Mouse (Mus musculus) heart, adult 11 months (tissue): ENCODE measurements around the gene Epha2.

ENCODE experiments used
- DNase-seq: peaks from one replicate; pipeline ENCODE4 v3.0.0; 2022

The Epha2 gene

DNA sequence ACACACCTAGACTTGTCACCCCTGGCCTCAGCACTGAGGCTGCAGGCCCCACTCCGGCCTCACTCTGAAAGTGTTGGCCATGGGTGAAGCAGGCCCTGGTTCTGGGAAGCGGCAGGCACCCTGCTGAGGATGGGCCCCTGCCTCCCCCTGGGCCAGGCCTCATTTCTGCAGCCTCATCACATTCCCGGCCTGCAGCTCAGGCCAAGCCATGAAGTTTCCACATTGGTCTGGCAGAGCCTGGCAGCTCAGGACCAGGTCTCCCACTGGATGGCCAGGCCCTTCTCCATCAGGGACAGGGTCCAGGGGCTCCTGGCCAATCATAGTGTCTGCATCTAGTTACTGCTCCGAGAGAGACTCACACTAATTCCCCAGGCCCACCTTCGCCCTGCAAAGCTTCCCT lies 33.7 kb downstream of the Epha2 start:
- DNase-seq: no peak

DNA sequence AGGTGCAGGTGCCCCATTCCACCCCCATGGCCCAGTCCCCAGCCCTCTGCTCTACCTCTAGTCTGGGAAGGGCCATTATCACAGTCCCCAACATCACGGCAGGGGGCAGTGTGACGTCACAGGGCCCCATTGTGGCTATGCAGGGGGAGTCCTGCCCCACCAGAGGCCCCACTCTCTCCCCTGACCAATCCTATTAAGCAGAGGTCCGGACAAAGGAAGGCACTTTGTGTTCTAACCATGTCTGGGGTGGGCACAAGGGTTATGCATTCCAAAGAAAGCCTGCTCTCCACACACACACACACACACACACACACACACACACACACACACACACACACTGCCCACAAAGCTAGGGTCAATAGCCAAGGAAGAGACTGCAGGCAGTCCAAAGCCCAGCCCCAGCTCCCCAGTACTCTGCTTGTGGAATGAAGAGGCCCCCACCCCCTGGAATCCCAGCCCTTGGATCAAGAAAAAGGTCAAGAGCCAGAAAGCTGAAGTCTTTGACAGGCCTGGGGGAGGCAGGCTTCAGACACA lies 34.3 kb downstream of the Epha2 start:
- no peak for DNase-seq

DNA sequence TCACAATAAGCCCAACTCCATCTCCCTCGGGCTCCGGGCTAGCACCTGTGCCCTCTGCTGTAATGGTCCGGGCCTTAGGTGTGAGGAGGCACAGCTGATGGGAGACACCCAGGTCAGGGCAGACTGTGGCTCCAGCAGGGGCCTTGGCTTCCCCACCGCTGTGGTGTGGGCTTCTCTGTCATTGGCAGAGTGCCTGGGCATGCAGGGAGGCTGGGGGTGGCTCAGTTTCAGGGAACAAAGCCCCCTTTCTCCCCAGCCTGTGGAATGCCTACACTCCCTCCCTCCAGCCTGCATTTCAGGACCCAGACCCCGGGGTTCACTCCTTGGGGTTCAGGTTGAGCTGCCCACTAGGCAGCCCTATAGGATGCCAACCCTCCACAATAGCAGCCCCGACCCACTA lies 35.2 kb downstream of the Epha2 start:
- DNase-seq: no peak

DNA sequence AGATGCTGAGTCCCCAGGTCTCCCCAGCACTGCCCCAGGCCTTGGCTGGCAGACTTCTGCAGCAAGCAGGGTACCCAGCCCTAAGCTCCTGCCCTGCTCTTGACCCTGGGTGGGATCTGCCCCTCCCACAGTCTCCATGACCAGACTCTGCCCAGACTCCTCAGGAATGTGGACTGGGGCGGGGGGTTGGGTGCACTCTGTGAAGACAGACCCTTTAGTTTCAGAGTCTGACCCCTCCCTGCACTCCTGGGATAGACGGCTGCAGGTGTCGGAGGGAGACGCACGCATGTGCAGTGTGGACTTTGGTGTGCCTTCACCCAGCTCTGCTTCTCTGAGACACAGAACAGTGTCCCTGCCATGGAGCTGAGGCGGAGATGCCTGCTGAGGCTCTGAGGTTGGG lies 36.9 kb downstream of the Epha2 start:
- DNase-seq: no peak

DNA sequence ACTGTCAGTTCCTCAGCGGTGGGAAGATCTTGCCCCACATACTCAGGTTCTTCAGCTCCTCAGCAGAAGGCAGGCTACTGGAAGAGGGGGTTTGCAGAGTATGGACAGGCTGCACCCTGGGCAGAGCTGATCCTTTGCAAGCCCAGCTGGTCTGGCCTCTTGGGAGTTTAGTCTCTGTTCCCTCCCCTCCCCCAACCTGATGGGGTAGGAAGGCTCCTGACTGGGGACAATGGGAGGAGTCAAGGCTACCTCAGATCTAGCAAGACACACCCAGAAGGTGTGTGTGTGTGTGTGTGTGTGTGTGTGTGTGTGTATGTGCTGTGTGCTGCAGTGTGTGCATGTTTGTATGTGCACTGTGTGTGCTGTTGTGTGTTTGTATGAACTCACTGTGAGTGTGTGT lies 37.8 kb downstream of the Epha2 start:
- DNase-seq: no peak

DNA sequence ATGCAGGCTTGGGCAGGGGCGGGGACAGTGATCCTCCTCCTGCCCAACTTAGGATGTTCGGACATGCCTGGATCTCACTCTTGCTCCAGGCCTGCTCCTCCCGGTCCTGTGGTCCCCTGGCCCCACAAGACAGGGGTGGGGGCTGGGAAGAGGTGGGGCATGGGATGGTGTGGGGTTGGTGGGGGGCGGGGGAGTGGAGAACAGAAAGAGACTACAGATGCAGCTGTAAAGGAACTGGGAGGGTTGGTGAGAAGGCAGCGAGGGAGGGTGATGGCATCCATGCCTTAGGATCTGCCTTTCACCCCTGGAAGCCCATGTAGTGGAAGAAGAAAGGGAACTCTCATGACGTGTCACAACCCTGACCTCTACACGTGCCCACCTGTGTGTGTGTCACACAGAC lies 40.4 kb downstream of the Epha2 start:
- no peak for DNase-seq

DNA sequence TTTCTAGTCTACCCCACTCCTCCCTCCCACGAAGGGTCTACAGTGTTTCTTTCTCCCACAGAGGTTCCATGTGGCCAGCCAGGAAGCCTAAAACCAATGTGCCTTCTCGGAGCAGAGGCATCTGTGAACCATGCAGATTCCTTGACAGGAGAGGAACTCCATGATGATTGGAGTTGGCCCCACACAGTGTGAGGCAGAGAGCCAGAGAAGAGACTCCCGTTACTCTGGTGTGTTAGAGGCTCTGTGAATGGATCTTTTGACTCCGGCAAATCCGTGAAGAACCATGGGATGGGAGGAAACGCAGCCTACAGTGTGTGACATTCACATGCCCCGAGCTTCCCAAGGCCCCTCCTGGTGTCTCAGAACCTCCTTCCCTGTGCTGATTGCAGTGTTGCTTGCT lies 42.5 kb downstream of the Epha2 start:
- no peak for DNase-seq

DNA sequence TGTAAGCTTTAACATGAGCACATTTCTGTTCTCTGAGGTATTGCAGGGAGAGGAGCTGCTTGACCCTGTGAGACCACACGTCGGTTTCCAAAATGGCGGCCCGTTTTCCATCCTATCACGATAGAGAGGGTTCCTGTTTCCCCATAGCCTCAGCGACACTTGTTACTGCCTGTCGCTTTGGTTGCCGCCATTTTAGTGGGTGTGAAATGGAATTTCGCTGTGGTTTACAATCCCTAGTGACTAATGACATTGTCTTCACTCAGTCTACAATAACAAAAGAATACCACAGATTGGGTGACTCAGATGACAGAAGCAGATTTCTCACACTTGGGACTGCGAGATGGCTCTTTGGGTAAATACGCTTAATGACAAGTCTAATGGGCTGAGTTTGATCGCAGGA lies 44.2 kb downstream of the Epha2 start:
- DNase-seq: no peak

DNA sequence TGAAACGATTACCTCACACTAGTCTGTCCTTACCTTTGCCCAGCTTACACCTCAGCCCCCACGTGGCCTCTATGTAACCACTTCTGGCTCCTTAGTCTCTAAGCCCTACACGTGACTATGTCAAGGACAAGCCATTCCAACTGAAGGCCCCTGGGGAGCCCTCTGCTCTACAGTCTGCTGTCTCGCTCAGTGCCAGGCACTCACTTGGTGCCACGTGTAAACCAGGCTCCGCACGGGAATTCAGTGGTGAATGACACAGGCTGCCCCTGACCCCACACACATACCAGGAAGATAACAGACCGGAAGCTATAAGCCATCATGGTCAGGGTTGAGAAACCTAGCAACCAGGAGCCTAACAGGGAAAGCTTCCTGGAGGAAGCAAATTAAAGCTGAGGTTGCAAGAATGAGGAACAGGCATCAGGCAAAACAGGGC lies 46.3 kb downstream of the Epha2 start:
- DNase-seq: no peak

DNA sequence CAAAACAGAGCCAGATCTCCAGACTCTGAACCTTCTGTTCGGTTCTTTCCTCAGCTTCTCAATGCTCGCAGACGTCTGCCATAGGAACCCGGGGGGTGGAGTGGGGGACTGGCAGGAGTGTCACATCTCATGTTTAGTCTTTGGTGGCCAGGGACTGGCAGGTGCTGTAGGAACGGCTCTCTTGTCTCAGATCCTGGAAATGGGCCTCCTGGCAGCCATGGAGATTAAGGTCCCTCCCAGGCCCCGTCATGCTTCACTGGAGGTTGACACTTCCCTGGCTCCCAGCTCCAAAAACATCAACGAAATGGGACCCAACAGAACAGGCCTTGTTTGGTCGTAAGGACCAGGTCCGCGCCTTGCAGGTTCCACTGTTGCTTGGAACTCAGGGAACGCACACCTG lies 47.6 kb downstream of the Epha2 start:
- DNase-seq: no peak

DNA sequence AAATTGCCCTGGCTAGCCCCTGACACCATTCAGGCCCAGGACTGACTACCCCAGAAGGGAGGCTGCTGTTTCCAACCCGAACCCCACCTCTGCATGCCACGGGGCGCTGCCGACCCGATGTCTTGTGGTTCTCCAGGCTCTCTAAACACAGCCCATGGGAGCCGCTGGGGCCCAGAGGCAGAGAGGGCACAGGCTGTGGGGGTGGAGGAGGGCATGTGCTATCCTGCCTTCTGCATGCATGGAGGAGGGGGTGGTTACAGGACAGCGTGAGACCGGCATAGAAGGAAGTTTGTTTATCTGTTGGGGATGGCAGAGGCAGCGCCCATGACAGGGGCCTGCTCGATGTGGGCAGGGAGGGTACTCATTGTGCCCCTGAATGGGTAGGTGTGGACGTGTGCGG lies 49.0 kb downstream of the Epha2 start:
- no peak for DNase-seq

DNA sequence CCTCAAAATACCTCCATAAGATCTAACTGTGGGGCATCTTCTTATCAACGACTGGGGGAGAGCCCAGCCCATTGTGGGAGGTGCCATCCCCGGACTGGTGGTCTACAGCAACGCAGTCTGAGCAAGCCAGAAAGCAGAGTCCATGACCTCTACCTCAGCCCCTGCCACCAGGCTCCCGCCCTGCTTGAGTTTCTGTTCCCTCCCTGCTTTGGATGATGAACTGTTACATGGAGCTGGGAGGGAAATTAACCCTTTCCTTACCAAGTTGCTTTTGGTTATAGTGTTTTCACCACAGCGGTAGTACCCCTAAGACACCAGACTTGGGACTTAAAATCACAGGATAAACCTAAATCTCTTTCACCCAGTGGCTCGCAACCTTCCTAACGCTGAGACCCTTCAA lies 50.9 kb downstream of the Epha2 start:
- no peak for DNase-seq

DNA sequence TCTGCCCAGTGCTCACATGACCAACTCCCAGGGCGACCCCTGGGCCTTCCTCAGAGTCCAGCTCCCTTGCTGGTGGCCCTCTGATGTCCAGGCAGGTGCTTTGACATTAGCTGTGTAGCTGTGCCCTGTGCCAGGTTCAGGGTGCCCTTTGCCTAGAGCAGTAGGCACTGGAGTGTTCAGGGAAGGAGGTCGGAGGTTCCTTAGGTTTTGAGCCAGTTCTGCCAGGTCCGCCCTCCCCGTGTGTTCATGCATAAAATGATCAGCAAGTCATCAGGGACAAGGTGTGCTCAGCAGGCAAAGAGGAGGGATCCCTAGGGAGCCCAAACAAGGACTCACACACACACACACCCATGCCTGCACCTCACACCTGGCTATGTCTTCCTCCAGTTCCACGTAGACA lies 51.9 kb downstream of the Epha2 start:
- DNase-seq: no peak

DNA sequence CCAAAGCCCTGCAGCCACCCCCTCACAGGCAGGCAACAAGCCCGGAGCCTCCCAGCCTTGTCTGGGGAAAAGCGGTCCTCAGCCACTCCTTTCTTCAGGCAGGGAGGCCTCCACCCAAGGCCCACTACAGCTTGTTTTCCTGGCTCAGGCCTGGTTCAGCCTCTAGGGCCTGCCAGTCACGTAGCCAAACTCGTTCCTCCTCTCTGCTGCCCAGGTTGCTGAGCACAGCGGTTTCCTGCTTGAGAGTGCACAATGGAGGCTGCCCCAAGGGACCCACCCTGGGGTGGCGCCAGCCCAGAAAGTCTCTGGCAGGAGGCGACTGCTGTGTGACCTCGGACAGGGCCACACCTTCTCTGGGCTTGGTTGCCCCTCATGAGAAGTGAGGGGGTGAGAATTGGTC lies 52.8 kb downstream of the Epha2 start:
- peak; percentile 98 for DNase-seq

DNA sequence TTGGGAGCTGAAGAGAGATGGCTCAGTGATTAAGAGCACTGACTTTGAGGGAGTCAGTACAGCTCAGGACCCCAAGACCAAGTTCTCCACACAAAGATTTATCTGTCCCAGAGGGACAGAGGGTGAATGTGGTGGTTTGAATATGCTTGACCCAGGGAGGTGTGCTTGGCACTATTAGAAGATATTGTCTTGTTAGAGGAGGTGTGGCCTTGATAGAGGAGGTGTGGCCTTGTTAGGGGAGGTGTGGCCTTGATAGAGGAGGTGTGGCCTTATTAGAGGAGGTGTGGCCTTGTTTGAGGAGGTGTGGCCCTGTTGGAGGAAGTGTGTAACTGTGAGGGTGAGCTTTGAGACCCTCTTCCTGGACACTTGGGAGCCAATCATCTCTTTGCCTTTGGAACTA lies 56.8 kb downstream of the Epha2 start:
- no peak for DNase-seq

DNA sequence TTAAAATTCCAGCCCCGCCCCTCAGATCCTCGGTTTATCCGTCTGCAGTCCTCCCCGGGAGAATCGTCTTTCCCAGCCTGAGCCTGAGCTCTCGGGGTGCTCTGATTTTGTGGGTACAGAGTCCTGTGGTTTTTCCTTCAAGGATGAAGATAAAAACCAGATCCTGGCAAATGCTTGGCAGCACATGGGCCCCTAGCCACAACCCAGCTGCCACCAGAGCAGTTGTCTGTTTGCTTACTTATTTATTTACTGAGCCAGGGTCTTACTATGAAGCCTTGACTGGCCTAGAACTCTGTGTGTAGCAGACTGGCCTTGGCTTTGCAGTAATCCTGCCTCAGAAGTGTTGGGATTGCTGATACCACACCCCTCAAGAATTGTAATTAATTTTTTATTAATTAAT lies 58.2 kb downstream of the Epha2 start:
- DNase-seq: no peak

DNA sequence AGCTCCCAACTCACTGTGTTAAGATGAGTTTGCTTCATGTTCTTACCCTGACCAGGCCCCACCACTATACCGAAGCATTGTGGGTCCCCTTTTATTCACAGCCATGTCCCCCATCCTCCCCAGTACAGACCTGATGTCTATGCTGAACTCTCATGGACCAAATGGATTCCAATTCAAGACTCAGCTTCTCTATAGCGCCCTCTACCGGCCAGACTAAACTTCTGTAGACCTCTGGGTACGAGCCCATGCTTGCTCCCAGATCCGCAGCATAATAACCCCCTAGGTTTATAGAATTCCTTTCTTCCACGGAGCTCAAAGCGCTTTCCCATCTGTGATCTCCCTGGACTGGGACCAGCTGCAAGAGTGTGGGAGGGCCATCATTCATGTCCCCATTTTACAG lies 59.8 kb downstream of the Epha2 start:
- no peak for DNase-seq

DNA sequence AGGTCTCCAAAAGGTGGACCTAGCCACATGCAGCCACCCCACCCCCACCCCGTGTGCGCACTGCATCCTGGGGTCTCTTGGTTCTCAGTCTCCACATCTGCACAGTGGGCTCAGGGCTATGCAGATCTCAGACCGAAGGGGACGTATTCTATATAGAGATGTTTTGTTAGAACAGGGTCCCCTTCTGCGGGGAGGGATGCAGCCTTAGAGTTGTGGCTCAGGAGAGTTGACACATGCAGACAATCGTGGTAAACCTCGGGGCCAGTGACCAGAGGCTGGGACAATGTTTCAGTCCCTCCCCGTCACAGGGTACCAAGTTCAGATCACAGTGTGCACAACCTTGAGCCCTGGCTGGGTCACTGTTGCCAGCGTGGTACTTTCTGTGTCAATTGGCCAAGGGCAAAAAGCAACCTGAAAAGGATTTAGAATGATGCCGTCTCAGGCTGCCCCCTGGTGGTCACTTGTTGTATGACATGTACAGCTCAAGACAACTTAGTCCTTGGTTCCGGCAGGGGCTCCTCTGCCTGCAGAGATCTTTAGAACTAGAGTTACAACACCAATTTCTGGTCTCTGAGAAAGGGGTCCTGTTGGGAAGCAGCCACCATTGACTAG lies 62.0 kb downstream of the Epha2 start:
- no peak for DNase-seq

DNA sequence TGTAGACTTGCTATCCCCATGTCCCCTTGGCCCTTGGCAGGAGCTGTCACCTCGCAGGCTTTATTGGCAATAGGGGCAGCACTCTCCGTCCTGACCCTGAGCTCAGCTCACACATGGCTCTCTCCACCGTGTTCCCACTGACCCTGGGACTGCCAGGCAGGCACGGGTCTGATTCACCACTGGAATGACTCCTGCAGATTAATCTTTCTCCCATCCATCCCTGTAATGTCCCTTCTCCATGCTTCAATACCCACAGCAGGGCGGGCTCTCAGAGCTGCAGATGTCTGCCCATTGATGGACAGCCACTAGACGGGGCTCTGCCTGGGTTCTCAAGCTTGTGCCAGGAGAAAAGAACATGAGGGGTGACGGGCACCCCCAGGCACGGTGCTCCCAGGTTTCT lies 64.1 kb downstream of the Epha2 start:
- no peak for DNase-seq

DNA sequence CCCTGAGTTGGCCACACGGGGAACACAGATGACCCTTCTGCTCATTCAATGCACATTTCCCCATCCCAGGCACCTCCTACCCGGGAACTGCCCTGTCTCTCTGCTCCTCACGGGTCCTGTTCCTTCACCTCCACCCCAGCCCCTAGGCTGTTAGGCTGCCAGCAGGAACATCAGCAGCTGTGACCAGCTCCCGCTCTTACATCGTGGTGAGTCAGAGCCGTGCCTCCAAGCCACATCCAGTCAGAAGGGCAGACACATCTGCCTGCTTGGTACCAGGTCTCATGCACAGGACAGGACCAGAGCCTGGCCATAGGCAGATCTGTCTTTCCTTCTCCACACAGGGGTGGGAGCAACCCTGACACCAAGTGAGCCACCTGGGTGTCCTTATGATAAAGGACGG lies 64.8 kb downstream of the Epha2 start:
- DNase-seq: no peak

DNA sequence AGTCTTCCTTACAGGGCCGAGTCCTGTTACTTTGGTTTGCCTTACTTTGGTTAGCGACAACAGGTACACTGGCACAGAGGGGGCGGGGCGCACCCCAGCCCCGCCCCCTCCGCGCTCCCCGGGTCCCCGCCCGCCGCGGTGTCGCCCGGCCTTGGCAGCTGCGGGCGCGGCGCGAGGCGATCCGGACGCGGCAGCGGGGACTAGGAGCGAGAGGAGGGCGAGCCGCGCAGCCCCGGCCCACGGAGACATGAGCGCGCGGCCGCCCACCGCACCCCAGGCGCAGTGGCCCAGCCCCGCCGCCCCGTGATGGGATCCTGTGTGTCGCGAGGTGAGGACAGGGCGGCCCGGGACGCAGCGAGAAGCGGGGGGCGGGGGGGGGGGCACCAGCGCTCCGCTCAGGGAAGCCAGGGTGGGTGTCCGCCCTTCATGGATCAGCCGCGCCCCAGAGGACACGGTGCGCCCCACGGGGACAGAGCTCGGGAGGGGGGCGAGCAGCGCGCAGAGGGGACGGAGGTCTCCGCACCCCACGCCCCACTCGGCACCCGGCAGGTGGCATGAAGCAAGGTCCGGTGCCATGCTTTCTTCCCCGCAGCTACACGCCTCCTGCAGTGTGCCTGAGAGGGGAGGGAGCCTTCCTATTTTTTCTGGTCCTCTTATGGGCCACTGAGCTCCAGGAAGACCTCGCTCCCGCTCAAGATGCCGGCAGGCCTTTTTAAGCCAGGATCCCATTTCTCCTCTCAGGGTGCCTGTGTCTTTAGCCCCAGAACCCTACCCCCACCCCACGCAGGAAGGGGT lies 67.2 kb downstream of the Epha2 start, which contains the start of gene Fam131c:
Gene Fam131c, plus strand, starts transcription at position 224 of the 795 bp plus-strand sequence.
- no peak for DNase-seq

DNA sequence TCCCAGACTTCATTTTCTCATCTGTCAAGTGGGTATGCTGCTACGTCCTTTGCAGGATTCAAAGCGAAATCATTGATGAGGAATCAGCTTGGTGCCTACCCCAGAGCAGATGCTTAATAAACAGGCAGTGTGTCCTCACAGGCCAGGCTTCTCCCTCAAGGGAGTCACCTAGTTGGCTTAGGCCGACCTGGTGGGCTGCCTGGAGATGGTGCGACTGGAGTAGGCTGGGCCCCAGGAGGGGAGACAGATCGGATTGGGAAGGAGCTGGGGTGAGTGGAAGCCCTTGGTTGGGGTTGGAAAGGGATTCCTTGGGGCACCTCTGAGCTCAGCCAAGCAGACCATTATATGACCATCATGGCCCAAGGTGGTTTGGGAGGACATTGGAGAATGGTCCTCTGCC lies 71.4 kb downstream of the Epha2 start:
- DNase-seq: no peak
